Mouse (Mus musculus): ENCODE measurements around the gene Car7.

The Car7 gene

GRCm38 (mm10) chr8:104533971-104534778 is at the start of gene Car7, which contains the start of gene Nae1:
Gene Car7, plus strand, starts transcription at chr8:104534689.
Gene Nae1, minus strand, starts transcription at chr8:104534637.
- peak; percentile 94 for DNase-seq

GRCm38 (mm10) chr8:104509061-104510006 is 25.2 kb upstream of the Car7 start, which contains the start of gene Terb1:
Gene Terb1, minus strand, starts transcription at chr8:104509910.
- peak; percentile 38 for DNase-seq

GRCm38 (mm10) chr8:104510134-104510533 is 24.4 kb upstream of the Car7 start:
- DNase-seq, result no peak

GRCm38 (mm10) chr8:104517872-104518271 is 16.6 kb upstream of the Car7 start:
- peak; percentile 60 for DNase-seq

GRCm38 (mm10) chr8:104529671-104530070 is 4.8 kb upstream of the Car7 start:
- no peak for DNase-seq

GRCm38 (mm10) chr8:104533551-104533950 is 938 bp upstream of the Car7 start:
- no peak for DNase-seq

- DNase-seq, result peak; percentile 44
Observed at GRCm38 (mm10) chr8:104534779-104535141, 271 bp downstream of the Car7 start.

- no peak for DNase-seq
Observed at GRCm38 (mm10) chr8:104535378-104535777, 889 bp downstream of the Car7 start.

GRCm38 (mm10) chr8:104536028-104536427 is 1.5 kb downstream of the Car7 start:
- DNase-seq, result no peak

- DNase-seq, result no peak
Observed at GRCm38 (mm10) chr8:104538896-104539295, 4.4 kb downstream of the Car7 start.

- no peak for DNase-seq
Observed at GRCm38 (mm10) chr8:104539566-104539965, 5.1 kb downstream of the Car7 start.

- no peak for DNase-seq
Observed at GRCm38 (mm10) chr8:104540238-104540637, 5.7 kb downstream of the Car7 start.

GRCm38 (mm10) chr8:104540710-104541514 is 6.4 kb downstream of the Car7 start:
- DNase-seq, result no peak

- no peak for DNase-seq
Observed at GRCm38 (mm10) chr8:104541515-104541880, 7.0 kb downstream of the Car7 start.

- no peak for DNase-seq
Observed at GRCm38 (mm10) chr8:104542160-104542559, 7.7 kb downstream of the Car7 start.

- DNase-seq, result no peak
Observed at GRCm38 (mm10) chr8:104543440-104544045, 9.1 kb downstream of the Car7 start.

- DNase-seq, result no peak
Observed at GRCm38 (mm10) chr8:104555191-104555590, 20.7 kb downstream of the Car7 start.

- no peak for DNase-seq
Observed at GRCm38 (mm10) chr8:104557226-104557625, 22.7 kb downstream of the Car7 start.

GRCm38 (mm10) chr8:104560731-104561130 is 26.2 kb downstream of the Car7 start:
- no peak for DNase-seq

- DNase-seq, result peak; percentile 92
Observed at GRCm38 (mm10) chr8:104564633-104565456, 30.4 kb downstream of the Car7 start.

GRCm38 (mm10) chr8:104565457-104565798 is 30.9 kb downstream of the Car7 start:
- no peak for DNase-seq

- peak; percentile 50 for DNase-seq
Observed at GRCm38 (mm10) chr8:104569559-104569958, 35.1 kb downstream of the Car7 start.

Data from lung, postnatal 10 days (tissue).